Mouse (Mus musculus) intestine, embryonic 15.5 days (tissue): Measurements from ENCODE around the gene Rxra. TPM values are rescaled to one million over a fixed set of nuclear protein-coding genes. Genes with fewer than 3 reads are reported as not detected.
A peak's percentile ranks its signal among the peaks of the same experiment; 100 is the strongest.

Source experiments
- ATAC-seq: fragments of 200-750 bp; cut with Nextera tagmentation; 2 replicates; pipeline ENCODE4 v1.8.0; 2017; ENCODE audit warnings: moderate TSS enrichment, moderate library complexity
- H3K27ac ChIP-seq: fragments of 300-500 bp; sonication (generic); 2 replicates; pipeline ENCODE4 v1.5.1; 2015; ENCODE audit warnings: mild to moderate bottlenecking, inconsistent platforms
- H3K27me3 ChIP-seq: fragments of 300-500 bp; sonication (generic); replicated peaks from 2 replicates; pipeline ENCODE4 v1.6.1; 2015; ENCODE audit warnings: inconsistent platforms
- H3K36me3 ChIP-seq: fragments of 300-500 bp; sonication (generic); 2 replicates; pipeline ENCODE4 v1.6.1; 2015; ENCODE audit warnings: inconsistent platforms
- H3K4me1 ChIP-seq: fragments of 300-500 bp; sonication (generic); replicated peaks from 2 replicates; pipeline ENCODE4 v1.6.1; 2015; ENCODE audit warnings: inconsistent platforms
- H3K4me2 ChIP-seq: fragments of 300-500 bp; sonication (generic); replicated peaks from 2 replicates; pipeline ENCODE4 v1.6.1; 2015; ENCODE audit warnings: mild to moderate bottlenecking, inconsistent platforms
- H3K4me3 ChIP-seq: fragments of 300-500 bp; sonication (generic); replicated peaks from 2 replicates; pipeline ENCODE4 v1.5.1; 2015; ENCODE audit warnings: inconsistent platforms
- H3K9ac ChIP-seq: fragments of 300-500 bp; sonication (generic); 2 replicates; pipeline ENCODE4 v1.6.1; 2015; ENCODE audit warnings: inconsistent platforms
- H3K9me3 ChIP-seq: fragments of 300-500 bp; sonication (generic); 2 replicates; pipeline ENCODE4 v1.6.1; 2016; ENCODE audit warnings: inconsistent platforms
- WGBS: fragments of 180-500 bp; shearing (Covaris S2); methylation state at CpG from one replicate; pipeline ENCODE4 v1.1.7; 2015; 5-methylcytosine and 5-hydroxymethylcytosine counted together
- polyA plus RNA-seq: library from polyadenylated mRNA; unstranded; fragments of >200 nt; fragmentation: Nextera tagmentation; extraction: Ambion mirVana; gene quantifications from 2 replicates; pipeline ENCODE4 v1.2.1, GENCODE M21; 2015

Rxra gene
- polyA plus RNA-seq, 1 experiment from 2014 or later, result 12.5 TPM

- no peak overlapping the region for H3K4me3 ChIP-seq
- ATAC-seq, result no peak
- H3K27me3 ChIP-seq, result no peaks in the 10 kb centered on the region
- no peak overlapping the region for H3K9ac ChIP-seq
- no peaks in the 10 kb centered on the region for H3K9me3 ChIP-seq
- peaks cover 5% of the 10 kb centered on the region for H3K4me1 ChIP-seq
- no peak overlapping the region for H3K27ac ChIP-seq
- no peaks in the 10 kb centered on the region for H3K36me3 ChIP-seq
- no peak overlapping the region for H3K4me2 ChIP-seq
- WGBS, result 81% methylated on average over 9 of the region's 9 CpGs
Observed at GRCm38 (mm10) chr2:27779291-27779866, 103.1 kb downstream of the Rxra start.

- WGBS, result 91% methylated on average over 7 of the region's 7 CpGs
- Histone ChIP-seq H3K9ac (no peak overlapping the region), H3K27me3 (no peaks in the 10 kb centered on the region), H3K27ac (no peak overlapping the region), H3K4me1 (no peaks in the 10 kb centered on the region; the same call in 1 of the 2 replicates), H3K4me3 (no peak overlapping the region), H3K4me2 (no peak overlapping the region), H3K9me3 (no peaks in the 10 kb centered on the region), H3K36me3 (no peaks in the 10 kb centered on the region)
- ATAC-seq, result no peak
Observed at GRCm38 (mm10) chr2:27780162-27780561, 103.9 kb downstream of the Rxra start.

- no peaks in the 10 kb centered on the region for H3K36me3 ChIP-seq
- 86% methylated on average over 8 of the region's 8 CpGs for WGBS
- H3K4me3 ChIP-seq, result no peak overlapping the region
- no peak overlapping the region for H3K9ac ChIP-seq
- 0 out of 2 replicates have a peak, but pooled peaks cover 2% of the 10 kb centered on the region for H3K4me1 ChIP-seq
- no peak overlapping the region for H3K4me2 ChIP-seq
- H3K9me3 ChIP-seq, result no peaks in the 10 kb centered on the region
- no peak overlapping the region for H3K27ac ChIP-seq
- H3K27me3 ChIP-seq, result no peaks in the 10 kb centered on the region
- ATAC-seq, result no peak
Observed at GRCm38 (mm10) chr2:27785363-27785762, 109.1 kb downstream of the Rxra start.

- H3K9ac ChIP-seq, result no peak overlapping the region
- no peak; the same call in 1 of the 2 replicates for ATAC-seq
- H3K9me3 ChIP-seq, result no peaks in the 10 kb centered on the region
- H3K27me3 ChIP-seq, result no peaks in the 10 kb centered on the region
- no peak overlapping the region for H3K27ac ChIP-seq
- 73% methylated on average over 6 of the region's 6 CpGs for WGBS
- no peaks in the 10 kb centered on the region for H3K36me3 ChIP-seq
- 0 out of 2 replicates have a peak, but pooled peaks cover 2% of the 10 kb centered on the region for H3K4me1 ChIP-seq
- no peak overlapping the region for H3K4me3 ChIP-seq
- H3K4me2 ChIP-seq, result no peak overlapping the region
Observed at GRCm38 (mm10) chr2:27785973-27786417, 109.8 kb downstream of the Rxra start.

- Histone ChIP-seq H3K4me3 (no peak overlapping the region), H3K9ac (no peak overlapping the region), H3K27ac (no peak overlapping the region), H3K9me3 (no peaks in the 10 kb centered on the region), H3K27me3 (no peaks in the 10 kb centered on the region), H3K36me3 (no peaks in the 10 kb centered on the region), H3K4me1 (0 out of 2 replicates have a peak, but pooled peaks cover under 1% of the 10 kb centered on the region), H3K4me2 (no peak overlapping the region)
- 87% methylated on average over 4 of the region's 4 CpGs for WGBS
- ATAC-seq, result no peak
Observed at GRCm38 (mm10) chr2:27791571-27791970, 115.3 kb downstream of the Rxra start.

- peak; percentile 65 for ATAC-seq
- Histone ChIP-seq H3K27me3 (no peaks in the 10 kb centered on the region), H3K9me3 (no peaks in the 10 kb centered on the region), H3K4me3 (no peak overlapping the region), H3K9ac (no peak overlapping the region), H3K36me3 (no peaks in the 10 kb centered on the region), H3K27ac (peak overlapping the region; percentile 87), H3K4me2 (no peak overlapping the region), H3K4me1 (peaks cover 17% of the 10 kb centered on the region)
- WGBS, result 32% methylated on average over 4 of the region's 4 CpGs
Observed at GRCm38 (mm10) chr2:27799018-27799417, 122.8 kb downstream of the Rxra start.

GRCm38 (mm10) chr2:27801041-27801440 lies 124.8 kb downstream of the Rxra start:
- no peaks in the 10 kb centered on the region for H3K36me3 ChIP-seq
- no peak for ATAC-seq
- peaks cover 17% of the 10 kb centered on the region for H3K4me1 ChIP-seq
- WGBS, result 90% methylated on average over 2 of the region's 2 CpGs
- H3K4me2 ChIP-seq, result no peak overlapping the region
- H3K9me3 ChIP-seq, result no peaks in the 10 kb centered on the region
- H3K27ac ChIP-seq, result no peak overlapping the region
- H3K27me3 ChIP-seq, result no peaks in the 10 kb centered on the region
- no peak overlapping the region for H3K4me3 ChIP-seq
- no peak overlapping the region for H3K9ac ChIP-seq

GRCm38 (mm10) chr2:27802493-27802892 lies 126.3 kb downstream of the Rxra start:
- Histone ChIP-seq H3K9me3 (no peaks in the 10 kb centered on the region), H3K36me3 (no peaks in the 10 kb centered on the region), H3K4me1 (peaks cover 17% of the 10 kb centered on the region), H3K4me2 (no peak overlapping the region), H3K9ac (no peak overlapping the region; the same call in 1 of the 2 replicates), H3K4me3 (no peak overlapping the region), H3K27ac (peak overlapping the region; percentile 71), H3K27me3 (no peaks in the 10 kb centered on the region)
- WGBS, result 10% methylated on average over 9 of the region's 9 CpGs
- peak; percentile 92 for ATAC-seq

GRCm38 (mm10) chr2:27806691-27807090 lies 130.5 kb downstream of the Rxra start:
- H3K9me3 ChIP-seq, result no peaks in the 10 kb centered on the region
- no peak overlapping the region for H3K4me2 ChIP-seq
- no peak overlapping the region for H3K9ac ChIP-seq
- no peaks in the 10 kb centered on the region for H3K27me3 ChIP-seq
- no peak overlapping the region for H3K4me3 ChIP-seq
- no peak for ATAC-seq
- H3K27ac ChIP-seq, result no peak overlapping the region
- no peaks in the 10 kb centered on the region for H3K36me3 ChIP-seq
- H3K4me1 ChIP-seq, result peaks cover 18% of the 10 kb centered on the region
- WGBS, result 84% methylated on average over 7 of the region's 7 CpGs

- Histone ChIP-seq H3K4me1 (peaks cover 11% of the 10 kb centered on the region), H3K4me3 (no peak overlapping the region), H3K27me3 (no peaks in the 10 kb centered on the region), H3K27ac (no peak overlapping the region), H3K4me2 (no peak overlapping the region), H3K9ac (no peak overlapping the region), H3K9me3 (no peaks in the 10 kb centered on the region), H3K36me3 (no peaks in the 10 kb centered on the region)
- no peak for ATAC-seq
- WGBS, result 89% methylated on average over 3 of the region's 3 CpGs
Observed at GRCm38 (mm10) chr2:27807684-27808083, 131.4 kb downstream of the Rxra start.

- no peak for ATAC-seq
- Histone ChIP-seq H3K27me3 (no peaks in the 10 kb centered on the region), H3K9ac (no peak overlapping the region), H3K9me3 (no peaks in the 10 kb centered on the region), H3K4me2 (no peak overlapping the region), H3K4me3 (no peak overlapping the region), H3K36me3 (no peaks in the 10 kb centered on the region), H3K4me1 (peaks cover 19% of the 10 kb centered on the region), H3K27ac (no peak overlapping the region)
- 85% methylated on average over 4 of the region's 4 CpGs for WGBS
Observed at GRCm38 (mm10) chr2:27809897-27810296, 133.7 kb downstream of the Rxra start.
